Mouse (Mus musculus): ENCODE measurements around the gene Asgr1.
A peak's percentile ranks its signal among the peaks of the same experiment; 100 is the strongest.

The Asgr1 gene

GRCm38 (mm10) chr11:70024151-70024514, 29.8 kb upstream of the Asgr1 start:
- DNase-seq (ENCODE audit: low read depth in 2 of 2, low spot score in 2 of 2): no peak

GRCm38 (mm10) chr11:70026689-70027088, 27.2 kb upstream of the Asgr1 start:
- DNase-seq (ENCODE audit: low read depth in 2 of 2, low spot score in 2 of 2): no peak

- no peak for DNase-seq (ENCODE audit: low read depth in 2 of 2, low spot score in 2 of 2)
Measured at GRCm38 (mm10) chr11:70027397-70027796, 26.5 kb upstream of the Asgr1 start.

DNA sequence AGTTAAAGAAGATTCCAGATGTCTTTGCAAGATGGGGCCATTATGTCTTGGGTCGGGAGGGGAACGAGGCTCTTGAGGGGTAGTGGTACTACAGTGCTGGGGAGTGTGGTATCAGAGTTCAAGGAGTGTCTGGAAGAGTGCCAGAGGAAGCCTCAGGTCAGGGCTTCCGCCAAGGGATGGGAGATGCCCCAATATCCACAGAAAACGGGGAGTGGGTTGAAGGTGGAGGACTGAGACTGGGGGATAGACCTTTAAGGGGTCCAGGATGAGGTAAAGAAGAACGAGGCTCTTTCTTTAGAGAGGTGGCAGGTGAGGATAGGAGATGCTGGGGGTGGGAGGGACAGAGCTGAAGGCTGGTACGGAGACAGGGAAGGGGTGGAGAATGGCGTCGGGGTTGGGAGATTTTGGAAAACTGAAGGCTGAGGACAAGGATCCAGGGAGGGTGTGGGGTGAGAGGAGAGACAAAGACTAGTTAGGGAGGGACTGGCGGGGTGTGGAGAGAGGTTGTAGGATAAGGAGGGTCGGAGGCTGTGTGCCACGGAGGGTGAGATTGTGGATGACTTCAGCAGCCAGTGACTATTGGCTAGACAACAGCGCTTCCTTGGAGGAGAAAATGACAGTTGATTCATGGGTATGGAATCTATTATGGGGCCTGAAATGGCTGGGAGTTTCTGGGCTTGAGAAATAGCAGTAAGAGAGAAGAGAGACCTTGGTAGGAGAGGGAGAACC, 25.3 kb upstream of the Asgr1 start:
- no peak for DNase-seq (ENCODE audit: low read depth in 2 of 2, low spot score in 2 of 2)

GRCm38 (mm10) chr11:70029130-70029801, 24.6 kb upstream of the Asgr1 start:
- DNase-seq (ENCODE audit: low read depth in 2 of 2, low spot score in 2 of 2): peak; percentile 75 to 85

DNA sequence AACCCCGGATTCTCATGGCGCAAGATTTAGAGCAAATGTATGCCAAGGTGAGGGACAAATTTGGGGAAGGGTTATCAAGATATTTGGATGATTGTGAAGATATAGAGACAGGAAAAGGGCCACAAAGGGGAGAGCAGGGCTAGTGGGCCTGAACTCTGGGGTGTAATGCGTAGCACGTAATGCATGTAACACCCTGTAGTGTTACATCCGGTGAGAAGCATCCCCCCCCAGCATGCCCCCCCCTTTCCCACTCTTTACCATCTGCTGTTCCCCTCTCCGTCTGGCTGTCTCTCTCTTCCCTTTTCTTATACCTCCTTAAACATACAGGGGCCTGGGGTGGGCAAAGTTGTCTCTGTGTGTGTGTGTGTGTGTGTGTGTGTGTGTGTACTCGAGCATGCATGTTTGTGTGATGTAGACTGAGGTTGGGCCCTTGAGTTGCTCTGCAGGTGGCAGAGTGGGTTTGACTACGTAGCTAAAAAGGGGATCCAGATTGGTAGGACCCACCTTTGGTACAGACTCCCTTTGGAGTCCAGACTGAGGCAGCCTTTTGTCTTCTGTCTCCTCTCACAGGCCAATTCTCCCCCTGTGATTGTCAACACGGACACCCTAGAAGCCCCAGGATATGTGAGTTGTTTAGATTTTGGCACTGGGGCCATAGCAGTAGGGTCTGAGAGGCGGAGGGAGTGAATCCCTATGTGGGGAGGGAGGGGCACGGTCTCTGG, 23.9 kb upstream of the Asgr1 start:
- no peak for DNase-seq (ENCODE audit: low read depth in 2 of 2, low spot score in 2 of 2)

DNA sequence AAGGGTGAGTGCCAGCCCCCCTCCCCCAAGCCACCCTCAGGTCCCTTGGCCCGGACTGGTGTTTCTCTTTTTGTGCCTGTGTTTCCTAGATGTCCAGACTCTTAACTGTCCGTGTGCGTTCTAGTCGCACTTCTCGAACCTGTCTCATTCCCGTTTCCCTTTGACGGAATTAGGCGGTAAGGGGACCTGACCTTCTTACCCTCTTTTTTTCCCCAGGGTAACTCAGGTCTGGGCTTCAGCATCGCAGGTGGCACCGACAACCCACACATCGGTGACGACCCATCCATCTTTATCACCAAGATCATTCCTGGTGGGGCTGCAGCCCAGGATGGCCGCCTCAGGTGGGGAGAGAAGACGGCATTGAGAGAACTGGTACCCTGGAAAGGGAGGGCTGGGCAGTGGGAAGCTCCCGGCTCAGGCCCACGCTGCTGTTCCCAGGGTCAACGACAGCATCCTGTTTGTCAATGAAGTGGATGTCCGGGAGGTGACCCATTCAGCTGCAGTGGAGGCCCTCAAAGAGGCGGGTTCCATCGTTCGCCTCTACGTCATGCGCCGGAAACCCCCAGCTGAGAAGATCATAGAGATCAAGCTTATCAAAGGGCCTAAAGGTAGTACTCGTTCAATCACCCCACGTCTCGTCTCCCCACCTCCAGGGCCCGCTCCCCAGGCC, 23.1 kb upstream of the Asgr1 start:
- no peak for DNase-seq (ENCODE audit: low read depth in 2 of 2, low spot score in 2 of 2)

- no peak for DNase-seq (ENCODE audit: low read depth in 2 of 2, low spot score in 2 of 2)
Measured at GRCm38 (mm10) chr11:70031321-70031670, 22.6 kb upstream of the Asgr1 start.

GRCm38 (mm10) chr11:70038174-70038573, 15.7 kb upstream of the Asgr1 start:
- no peak for DNase-seq (ENCODE audit: low read depth in 2 of 2, low spot score in 2 of 2)

DNA sequence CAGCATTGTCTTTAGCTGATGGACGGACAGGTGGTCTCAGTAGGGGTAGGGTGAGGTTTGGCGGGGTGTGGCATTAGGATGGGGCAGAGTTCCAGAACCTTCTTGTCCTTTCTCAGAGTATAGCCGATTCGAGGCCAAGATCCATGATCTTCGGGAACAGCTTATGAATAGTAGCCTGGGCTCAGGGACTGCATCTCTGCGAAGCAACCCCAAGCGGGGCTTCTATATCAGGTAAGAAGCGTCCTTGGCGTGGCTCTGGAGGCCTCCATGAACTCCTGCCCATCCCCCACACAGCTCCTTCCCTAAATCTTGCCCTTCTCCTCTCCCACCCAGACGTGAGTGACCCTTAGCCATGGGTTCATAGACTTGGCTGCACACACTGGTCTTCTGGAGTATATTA, 14.3 kb upstream of the Asgr1 start:
- no peak for DNase-seq (ENCODE audit: low read depth in 2 of 2, low spot score in 2 of 2)

GRCm38 (mm10) chr11:70040184-70040583, 13.7 kb upstream of the Asgr1 start:
- DNase-seq (ENCODE audit: low read depth in 2 of 2, low spot score in 2 of 2): no peak

DNA sequence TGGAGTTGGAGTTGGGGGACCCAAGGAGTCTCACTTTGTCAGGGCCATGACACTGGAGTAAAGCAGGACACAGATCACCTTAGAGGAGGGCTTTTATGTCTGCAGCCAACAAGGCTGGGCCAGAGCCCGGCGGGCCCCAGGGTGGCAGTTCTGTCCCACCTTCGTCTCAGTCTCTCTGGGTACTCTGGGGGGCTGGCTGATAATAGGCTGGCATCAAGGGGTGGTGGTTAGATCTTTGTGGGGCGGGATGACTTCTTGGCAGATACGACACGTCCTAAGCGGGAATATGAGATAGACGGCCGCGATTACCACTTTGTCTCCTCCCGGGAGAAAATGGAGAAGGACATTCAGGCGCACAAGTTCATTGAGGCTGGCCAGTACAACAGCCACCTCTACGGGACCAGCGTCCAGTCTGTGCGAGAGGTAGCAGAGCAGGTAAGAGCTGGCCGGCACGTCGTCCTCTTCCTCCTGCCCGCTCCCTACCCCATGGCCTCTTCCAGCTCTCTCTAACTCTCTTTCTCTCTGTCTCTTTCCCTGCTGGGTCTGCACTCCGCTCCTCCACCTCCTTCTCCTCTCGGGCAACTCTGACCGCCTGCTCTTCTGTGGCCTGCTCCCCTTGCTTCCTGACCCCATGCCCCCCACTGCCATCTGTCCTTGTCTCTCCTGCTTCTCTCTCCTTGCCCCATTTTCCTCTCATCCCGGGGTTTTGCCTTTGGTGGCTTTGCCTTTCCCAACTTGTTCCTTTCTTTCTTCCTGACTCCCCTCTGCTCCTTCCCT, 11.4 kb upstream of the Asgr1 start:
- DNase-seq (ENCODE audit: low read depth in 2 of 2, low spot score in 2 of 2): no peak

- no peak for DNase-seq (ENCODE audit: low read depth in 2 of 2, low spot score in 2 of 2)
Measured at GRCm38 (mm10) chr11:70043665-70044064, 10.2 kb upstream of the Asgr1 start.

DNA sequence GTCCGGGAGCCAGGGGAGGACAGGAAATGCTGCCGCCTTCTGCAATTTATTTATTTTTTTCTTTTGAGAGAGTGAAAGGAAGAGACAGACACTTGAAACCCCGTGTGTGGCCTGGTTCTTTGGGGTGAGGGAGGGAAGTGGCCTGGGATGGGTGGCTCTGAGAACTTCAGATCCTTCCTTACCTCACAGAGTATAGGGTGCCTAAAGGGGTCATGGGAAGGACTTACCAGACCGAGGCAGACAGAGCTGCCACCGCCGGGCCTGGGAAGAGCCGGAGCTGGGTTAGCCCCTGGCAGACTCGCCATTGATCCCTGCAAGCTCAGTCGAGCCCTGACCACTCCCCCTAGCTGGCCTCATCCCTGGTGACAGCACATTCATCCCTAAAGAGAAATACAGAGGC, 8.4 kb upstream of the Asgr1 start:
- no peak for DNase-seq (ENCODE audit: low read depth in 2 of 2, low spot score in 2 of 2)

GRCm38 (mm10) chr11:70049366-70049765, 4.5 kb upstream of the Asgr1 start:
- DNase-seq (ENCODE audit: low read depth in 2 of 2, low spot score in 2 of 2): no peak

GRCm38 (mm10) chr11:70049816-70050215, 4.1 kb upstream of the Asgr1 start:
- DNase-seq (ENCODE audit: low read depth in 2 of 2, low spot score in 2 of 2): peak in 1 of 2 experiments; percentile 26

DNA sequence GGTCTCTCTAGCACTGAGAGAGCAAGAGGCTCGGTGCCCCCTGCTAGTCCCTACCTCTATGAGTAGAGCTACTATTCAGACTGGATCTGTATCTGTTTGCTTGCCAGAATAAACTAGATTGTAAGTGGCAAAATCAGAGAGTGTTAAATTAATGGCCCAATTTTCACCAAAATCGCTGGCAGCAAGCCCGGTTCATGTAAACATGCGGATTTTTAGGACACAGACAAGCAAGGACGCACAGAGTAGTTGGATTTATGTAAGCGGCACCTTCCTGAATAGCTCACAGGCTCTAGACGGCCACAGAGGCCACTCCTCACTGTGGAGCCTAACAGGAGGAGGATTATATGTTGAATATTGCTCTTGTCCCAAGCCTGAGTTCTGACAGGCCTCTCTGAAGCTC, 729 bp upstream of the Asgr1 start:
- no peak for DNase-seq (ENCODE audit: low read depth in 2 of 2, low spot score in 2 of 2)

DNA sequence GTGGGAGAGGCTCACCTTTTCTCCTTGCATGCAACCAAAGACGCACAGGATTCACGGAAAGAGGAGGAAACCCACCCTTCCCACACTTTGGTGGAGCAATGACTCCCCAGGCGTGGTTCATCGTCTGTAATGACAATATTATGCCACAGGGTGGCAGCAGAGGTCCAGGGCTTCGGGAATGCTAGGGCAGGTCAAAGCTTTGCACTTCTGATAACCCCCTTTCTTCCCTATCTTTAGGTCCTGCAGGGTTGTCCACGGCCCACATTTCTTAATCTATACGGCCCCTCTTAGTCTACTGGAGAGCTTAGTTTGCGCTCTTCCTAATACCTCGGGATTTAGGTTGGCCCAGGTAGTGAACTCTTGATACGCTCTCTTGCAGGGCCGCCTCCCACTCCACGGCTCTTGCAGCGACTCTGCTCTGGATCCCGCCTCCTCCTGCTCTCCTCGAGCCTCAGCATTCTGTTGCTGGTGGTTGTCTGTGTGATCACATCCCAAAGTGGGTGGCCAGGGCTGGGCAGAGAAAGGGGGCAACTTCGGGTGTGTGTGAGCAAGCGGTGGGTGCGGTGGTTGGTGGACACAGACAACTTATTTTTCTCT, 1.8 kb downstream of the Asgr1 start:
- DNase-seq (ENCODE audit: low read depth in 2 of 2, low spot score in 2 of 2): peak; percentile 71 to 77

GRCm38 (mm10) chr11:70057805-70058204, 3.9 kb downstream of the Asgr1 start:
- DNase-seq (ENCODE audit: low read depth in 2 of 2, low spot score in 2 of 2): no peak

GRCm38 (mm10) chr11:70059930-70060329, 6.0 kb downstream of the Asgr1 start:
- no peak for DNase-seq (ENCODE audit: low read depth in 2 of 2, low spot score in 2 of 2)

GRCm38 (mm10) chr11:70063053-70063452, 9.2 kb downstream of the Asgr1 start:
- DNase-seq (ENCODE audit: low read depth in 2 of 2, low spot score in 2 of 2): no peak
